Mouse (Mus musculus): Measurements from ENCODE around the gene Magi1.

- TF ChIP-seq POLR2A (IDR thresholded peaks at IDR 0.05; ENCODE audit: extremely low read depth, insufficient read depth, low read length): no peak
- TF ChIP-seq CTCF (IDR thresholded peaks at IDR 0.05; ENCODE audit: low read depth, low read length): no peak
These were observed 560.5 kb downstream of the Magi1 start for GRCm38 (mm10) chr6:93723226-93723625.
